Mouse (Mus musculus) olfactory bulb, adult 2 months (tissue): ENCODE results near the gene Upf1.
A peak's percentile ranks its signal among the peaks of the same experiment; 100 is the strongest.

Experiments
- CTCF ChIP-seq: fragments of 200-500 bp; IDR thresholded peaks from 2 replicates; pipeline ENCODE4 v1.5.1; 2012; ENCODE audit warnings: low read depth, mild to moderate bottlenecking, low read length, moderate library complexity; ENCODE audit not compliant: insufficient read depth
- POLR2A ChIP-seq: fragments of 200-500 bp; IDR thresholded peaks from 2 replicates; pipeline ENCODE4 v1.6.1; 2012; ENCODE audit warnings: mild to moderate bottlenecking, low read depth, low read length, moderate library complexity; ENCODE audit not compliant: insufficient read depth

- TF ChIP-seq POLR2A = no peak
- peak; percentile 57; the same call in 1 of the 2 replicates for TF ChIP-seq CTCF
Measured at GRCm38 (mm10) chr8:70330741-70331364, 22.2 kb downstream of the Upf1 start.
